Mouse (Mus musculus) frontal cortex, adult (tissue): ENCODE results near the gene Nav1.

Experiments
- ATAC-seq: cut with Nextera tagmentation; 2 replicates; pipeline ENCODE4 v1.9.2; 2017; ENCODE audit warnings: mild to moderate bottlenecking, moderate library complexity, mixed read lengths; ENCODE audit not compliant: low TSS enrichment

Gene Nav1

GRCm38 (mm10) chr1:135607019-135607418, at the start of gene Nav1:
Nav1 (minus strand) TSS chr1:135607295.
- ATAC-seq, result no peak

- no peak for ATAC-seq
These were observed 46.8 kb upstream of the Nav1 start for GRCm38 (mm10) chr1:135653909-135654308.

GRCm38 (mm10) chr1:135645459-135646195, 38.5 kb upstream of the Nav1 start:
- ATAC-seq, result no peak

GRCm38 (mm10) chr1:135644110-135644509, 37.0 kb upstream of the Nav1 start:
- ATAC-seq, result 0 out of 2 replicates have a peak, but pooled peaks have one; percentile 31

- no peak for ATAC-seq
These were observed 36.6 kb upstream of the Nav1 start for GRCm38 (mm10) chr1:135643691-135644090.

GRCm38 (mm10) chr1:135639853-135640252, 32.8 kb upstream of the Nav1 start:
- ATAC-seq, result no peak

- no peak for ATAC-seq
These were observed 32.0 kb upstream of the Nav1 start for GRCm38 (mm10) chr1:135639093-135639492.

- peak; percentile 82 for ATAC-seq
These were observed 30.5 kb upstream of the Nav1 start for GRCm38 (mm10) chr1:135637574-135638008.

GRCm38 (mm10) chr1:135636111-135636511, 29.0 kb upstream of the Nav1 start:
- ATAC-seq, result no peak

GRCm38 (mm10) chr1:135635323-135636064, 28.4 kb upstream of the Nav1 start:
- ATAC-seq, result peak; percentile 12; the same call in 1 of the 2 replicates

GRCm38 (mm10) chr1:135634791-135635190, 27.7 kb upstream of the Nav1 start:
- ATAC-seq, result no peak

- no peak for ATAC-seq
These were observed 26.8 kb upstream of the Nav1 start for GRCm38 (mm10) chr1:135633884-135634283.

GRCm38 (mm10) chr1:135633478-135633877, 26.4 kb upstream of the Nav1 start:
- ATAC-seq, result no peak

GRCm38 (mm10) chr1:135632199-135632598, 25.1 kb upstream of the Nav1 start:
- ATAC-seq, result no peak

- no peak for ATAC-seq
These were observed 24.4 kb upstream of the Nav1 start for GRCm38 (mm10) chr1:135631515-135631914.

- ATAC-seq, result no peak
These were observed 22.8 kb upstream of the Nav1 start for GRCm38 (mm10) chr1:135629846-135630245.

- ATAC-seq, result peak; percentile 92
These were observed 19.1 kb upstream of the Nav1 start for GRCm38 (mm10) chr1:135626218-135626617.

GRCm38 (mm10) chr1:135625741-135626140, 18.6 kb upstream of the Nav1 start:
- ATAC-seq, result no peak

GRCm38 (mm10) chr1:135624646-135625045, 17.6 kb upstream of the Nav1 start:
- no peak for ATAC-seq

GRCm38 (mm10) chr1:135623136-135623535, 16.0 kb upstream of the Nav1 start:
- no peak for ATAC-seq

- no peak for ATAC-seq
These were observed 14.2 kb upstream of the Nav1 start for GRCm38 (mm10) chr1:135621307-135621706.

- ATAC-seq, result no peak
These were observed 12.9 kb upstream of the Nav1 start for GRCm38 (mm10) chr1:135619932-135620391.

- ATAC-seq, result no peak
These were observed 12.0 kb upstream of the Nav1 start for GRCm38 (mm10) chr1:135619130-135619529.
